Mouse (Mus musculus) ovary, postnatal 14 days (tissue): ENCODE measurements at regions not wholly inside any gene's neighbourhood (a gene's known extent, or its start where the extent isn't known, plus 50 kb on each side); places are given as distances from the start of the nearest gene placed in this dataset.
"Not testable (repeated sequence)": the region's sequence is repeated elsewhere in the genome, so short reads cannot be mapped to it uniquely, and the experiment has no call there.

Source experiments
- DNase-seq: peaks from one replicate; pipeline ENCODE4 v3.0.0; 2022; ENCODE audit warnings: low spot score

DNA sequence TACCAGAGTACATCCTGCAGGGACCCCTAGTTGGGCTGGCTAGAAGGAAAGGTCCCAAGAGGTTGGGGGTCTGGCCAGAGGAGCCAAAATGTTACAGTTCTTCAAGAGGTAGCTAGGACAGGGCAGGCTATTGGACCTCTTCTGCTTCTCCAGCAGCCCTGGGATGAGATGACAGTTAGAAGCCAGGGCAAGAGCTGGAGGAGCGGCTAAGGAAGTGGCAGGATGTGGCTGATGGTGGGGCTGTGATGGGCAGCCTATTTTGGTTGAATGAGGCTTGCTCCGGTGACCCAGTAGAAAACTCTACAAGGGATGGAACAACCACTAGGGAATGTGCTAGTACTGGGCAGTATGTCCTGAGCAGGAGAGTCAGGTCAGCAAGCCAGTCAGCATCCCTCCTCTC lies 82.8 kb downstream of the Ddx11 start:
- no peak for DNase-seq

- DNase-seq = not testable (repeated sequence)
Observed at GRCm38 (mm10) chr17:66207653-66208497, 84.6 kb downstream of the Ddx11 start.

DNA sequence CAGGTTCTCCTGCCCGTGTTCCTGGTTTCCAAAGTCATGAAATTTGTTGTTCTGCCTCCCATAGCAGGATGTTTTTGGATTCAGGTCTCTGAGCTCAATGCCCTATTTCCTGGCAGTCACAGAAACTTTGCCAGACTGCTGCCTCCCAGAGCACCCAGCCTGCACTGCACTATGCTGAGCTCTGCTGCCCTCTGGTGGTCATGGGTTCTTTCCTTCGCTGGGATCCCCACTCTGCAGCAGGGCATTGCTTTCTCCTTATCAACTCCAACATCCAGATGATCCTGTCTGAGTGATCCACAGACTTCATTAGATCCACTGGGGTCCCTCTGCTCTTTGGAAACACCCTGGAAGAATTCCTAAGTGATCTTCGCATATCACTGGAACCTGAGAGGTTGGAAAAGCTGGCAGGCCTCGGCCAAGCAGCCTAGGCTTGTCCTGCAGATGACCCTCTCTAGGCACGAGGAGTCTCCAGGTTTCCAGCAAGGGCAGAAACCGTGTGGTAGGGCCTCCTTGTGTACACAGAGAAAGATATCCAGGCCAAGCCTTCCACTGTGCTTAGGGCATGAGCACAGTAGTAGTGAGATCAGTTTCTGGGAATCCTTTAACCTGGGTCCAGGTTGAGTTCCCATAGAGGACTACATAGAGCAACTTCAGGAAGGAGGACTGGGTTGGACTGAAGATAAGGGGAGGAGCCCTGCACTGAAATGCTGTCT lies 85.6 kb downstream of the Ddx11 start:
- not testable (repeated sequence) for DNase-seq

- DNase-seq = no peak
Observed at GRCm38 (mm10) chr17:66211561-66211960, 88.2 kb downstream of the Ddx11 start.

DNA sequence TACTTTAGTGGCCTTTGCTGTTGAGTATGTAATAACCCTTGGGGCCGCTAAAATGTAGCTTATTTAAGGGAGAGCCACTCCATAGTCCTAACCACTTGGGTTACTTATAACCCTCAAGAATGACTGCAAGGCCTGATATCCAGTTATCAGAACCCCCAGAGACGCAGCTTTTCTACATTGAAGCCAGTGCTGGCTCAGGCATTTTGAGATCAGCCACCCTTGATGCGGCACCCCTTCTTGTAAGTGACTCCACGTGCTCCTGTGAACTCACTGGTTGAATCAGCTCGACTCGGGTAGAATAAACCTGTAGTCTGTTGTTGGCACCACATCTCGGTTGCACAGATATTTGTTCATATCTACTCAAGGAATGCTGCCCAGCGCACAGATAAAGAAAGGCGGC lies 89.3 kb downstream of the Ddx11 start:
- no peak for DNase-seq

- no peak for DNase-seq
Observed at GRCm38 (mm10) chr17:66218321-66218720, 95.0 kb downstream of the Ddx11 start.

- no peak for DNase-seq
Observed at GRCm38 (mm10) chr17:66219669-66220435, 96.5 kb downstream of the Ddx11 start.

DNA sequence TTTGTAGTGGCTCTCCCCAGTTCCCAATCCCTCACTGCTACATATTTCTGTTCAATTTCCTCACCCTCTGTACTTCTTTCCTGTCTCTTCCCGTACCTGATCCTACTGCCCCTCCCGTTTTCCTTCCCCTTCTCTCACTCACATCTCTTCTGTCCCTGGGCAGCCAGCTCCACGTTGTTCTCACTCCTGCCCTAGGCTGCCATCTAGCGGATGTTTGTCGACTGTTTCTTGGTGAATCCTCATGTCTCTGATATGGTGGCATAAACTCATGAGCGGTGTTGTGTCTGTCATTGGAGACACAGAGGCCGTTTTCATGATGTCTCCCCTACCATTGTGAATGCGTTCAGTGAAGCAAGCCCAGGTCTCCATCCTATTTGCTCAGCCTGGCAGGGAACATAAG lies 97.9 kb downstream of the Ddx11 start:
- peak; percentile 65 for DNase-seq

- no peak for DNase-seq
Observed at GRCm38 (mm10) chr17:66223711-66224110, 100.4 kb downstream of the Ddx11 start.

- no peak for DNase-seq
Observed at GRCm38 (mm10) chr17:66224241-66224640, 100.9 kb downstream of the Ddx11 start.

GRCm38 (mm10) chr17:66232391-66232790 lies 109.1 kb downstream of the Ddx11 start:
- no peak for DNase-seq

GRCm38 (mm10) chr17:66232891-66233421 lies 109.6 kb downstream of the Ddx11 start:
- no peak for DNase-seq

DNA sequence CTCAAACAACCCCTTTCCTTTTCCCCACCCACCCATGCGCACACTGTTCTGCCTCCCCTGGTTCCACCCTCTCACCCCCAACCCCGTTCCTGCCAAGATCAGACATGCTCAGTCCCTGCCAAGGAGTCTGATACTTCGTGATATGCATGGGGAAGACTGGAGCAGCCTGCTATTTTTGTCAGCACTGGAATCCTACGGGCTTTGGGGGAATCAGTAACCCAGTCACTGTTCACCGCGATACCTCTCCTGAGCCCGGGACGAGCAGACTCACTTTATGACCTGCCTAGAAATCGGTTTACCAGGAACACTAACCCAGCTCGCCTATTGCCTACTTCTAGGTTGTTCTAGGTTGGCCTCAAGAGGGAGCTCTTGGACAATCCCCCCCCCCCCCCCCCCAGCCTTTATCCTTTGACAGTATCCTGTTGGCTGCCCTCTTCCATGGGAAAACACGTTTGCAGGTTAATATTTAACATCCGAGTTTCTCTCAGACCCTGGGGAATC lies 110.2 kb downstream of the Ddx11 start:
- DNase-seq = no peak

DNA sequence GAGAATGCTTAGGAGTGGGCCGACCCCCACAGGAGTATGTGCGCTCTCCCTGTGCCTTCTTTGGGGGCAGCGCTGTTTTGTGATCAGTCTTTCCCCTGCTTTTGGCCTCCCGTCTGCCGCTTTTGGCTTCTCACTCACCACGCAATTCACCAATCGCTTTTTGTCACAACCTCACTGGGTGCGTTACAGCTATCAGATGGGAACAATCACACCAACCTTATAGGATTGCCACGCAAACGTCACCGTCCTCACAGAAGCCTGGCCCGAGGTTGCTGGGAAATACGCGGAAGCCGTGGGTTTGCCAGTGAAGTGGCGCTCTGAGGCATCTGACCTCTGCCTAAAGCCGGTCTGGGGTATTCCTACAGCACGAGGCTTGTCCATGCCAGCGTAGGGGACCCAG lies 111.1 kb downstream of the Ddx11 start:
- DNase-seq = no peak

GRCm38 (mm10) chr17:66235096-66235805 lies 111.9 kb downstream of the Ddx11 start:
- DNase-seq = peak; percentile 91

- no peak for DNase-seq
Observed at GRCm38 (mm10) chr17:66235806-66236335, 112.6 kb downstream of the Ddx11 start.

GRCm38 (mm10) chr17:66241868-66242622 lies 118.7 kb downstream of the Ddx11 start:
- DNase-seq = no peak

DNA sequence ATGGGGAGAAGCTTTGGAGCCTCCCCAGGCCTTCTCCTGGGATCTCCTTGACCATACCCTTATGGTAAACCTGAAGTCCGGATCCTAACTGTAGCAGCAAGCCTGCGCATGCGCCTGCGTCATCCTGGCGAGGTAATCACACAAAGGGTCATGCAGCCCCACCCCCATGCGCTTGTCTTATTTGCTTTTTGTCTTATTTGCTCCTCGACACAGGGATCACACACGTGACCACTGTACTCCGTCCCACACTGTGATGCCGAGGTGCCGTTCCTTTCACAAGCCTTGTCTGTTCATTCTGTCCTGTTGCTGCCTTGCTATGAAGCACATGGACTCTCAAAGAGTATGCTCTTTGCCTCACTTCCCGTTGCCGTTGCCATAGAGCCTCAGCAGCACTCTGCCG lies 120.9 kb downstream of the Ddx11 start:
- no peak for DNase-seq

GRCm38 (mm10) chr17:66246031-66246534 lies 122.8 kb downstream of the Ddx11 start:
- DNase-seq = no peak

DNA sequence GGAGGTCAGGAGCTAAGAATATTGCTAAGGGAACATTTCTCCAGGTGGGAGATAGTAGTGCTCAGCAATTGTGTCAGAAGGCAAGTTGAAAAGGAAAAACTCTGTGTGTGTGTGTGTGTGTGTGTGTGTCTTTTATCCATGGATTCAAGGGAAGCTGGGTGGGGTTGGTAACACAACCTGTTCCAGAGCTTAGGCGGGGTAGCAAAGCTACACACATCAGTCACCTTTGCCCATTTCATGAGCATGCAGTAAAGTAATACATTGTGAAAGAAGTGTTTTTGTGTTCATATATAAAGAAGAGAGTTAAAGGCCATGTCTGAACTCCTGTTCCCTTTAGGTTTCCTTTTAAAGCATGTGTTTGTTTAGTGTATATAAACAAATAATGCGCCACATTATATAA lies 128.2 kb downstream of the Ddx11 start:
- no peak for DNase-seq
